Mouse (Mus musculus): ENCODE results near the gene Gm26566.

- TF ChIP-seq POLR2A (IDR thresholded peaks at IDR 0.05; ENCODE audit: low read depth, low read length), result no peak
- no peak for TF ChIP-seq CTCF (IDR thresholded peaks at IDR 0.05; ENCODE audit: extremely low read depth, insufficient read depth, insufficient read length, insufficient replicate concordance)
These were observed 30.3 kb upstream of the Gm26566 start, which contains the start of gene Ifnab for GRCm38 (mm10) chr4:88691259-88691658.

All from spleen, adult 2 months (tissue).